Mouse (Mus musculus): Measurements from ENCODE around the gene Mcur1. TPM values are rescaled to one million over a fixed set of nuclear protein-coding genes. Genes with fewer than 3 reads are reported as not detected.

The Mcur1 gene
- 5.7 and 5.9 TPM in 2 replicates for polyA plus RNA-seq (2015; fragmentation: Nextera tagmentation; extraction: Ambion mirVana)

GRCm38 (mm10) chr13:43559711-43560457 lies at the start of gene Mcur1:
TSS of gene Mcur1 (minus strand) at chr13:43560191.
- peaks cover 38% of the 10 kb centered on the region for H3K4me1 ChIP-seq (replicated peaks)
- peak within 1 kb of the TSS; percentile 90 for H3K27ac ChIP-seq (replicated peaks)
- peak within 1 kb of the TSS; percentile 93 for H3K4me2 ChIP-seq
- no peaks in the 10 kb centered on the region for H3K9me3 ChIP-seq (replicated peaks)
- under 1% methylated on average over 99 of the region's 100 CpGs for WGBS (ENCODE audit: insufficient replicate concordance)
- H3K36me3 ChIP-seq (replicated peaks), result no peaks in the 10 kb centered on the region
- 0 out of 2 replicates have a peak, but pooled peaks cover 9% of the 10 kb centered on the region for H3K27me3 ChIP-seq
- peak; percentile 97 for ATAC-seq (ENCODE audit: insufficient read depth)
- peak within 1 kb of the TSS; percentile 77 for H3K9ac ChIP-seq
- peak within 1 kb of the TSS; percentile 79 for H3K4me3 ChIP-seq (replicated peaks)

DNA sequence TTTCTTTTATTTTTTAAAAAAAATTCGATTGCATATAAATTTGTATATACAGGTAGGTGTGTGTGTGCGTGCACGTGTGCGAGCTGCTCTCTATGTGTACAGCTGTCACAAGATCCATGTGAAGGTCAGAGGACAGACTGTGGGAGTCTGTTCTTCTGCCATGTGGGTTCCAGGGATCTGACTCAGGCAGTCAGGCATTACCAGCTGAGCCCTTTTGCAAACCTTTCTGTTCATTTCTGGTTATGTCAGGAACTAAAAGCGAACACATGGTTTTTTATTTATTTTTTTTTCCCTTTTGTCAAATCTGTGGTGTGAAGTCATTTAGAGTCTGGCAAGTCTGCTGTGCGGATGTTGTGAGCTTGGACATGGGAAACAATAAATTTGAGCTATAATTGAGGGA lies 48.9 kb upstream of the Mcur1 start:
- H3K4me2 ChIP-seq, result no peak overlapping the region
- no peak overlapping the region for H3K4me3 ChIP-seq (replicated peaks)
- 69% methylated on average over 6 of the region's 6 CpGs for WGBS (ENCODE audit: insufficient replicate concordance)
- no peaks in the 10 kb centered on the region for H3K36me3 ChIP-seq (replicated peaks)
- no peak for ATAC-seq (ENCODE audit: insufficient read depth)
- H3K9ac ChIP-seq, result no peak overlapping the region
- no peaks in the 10 kb centered on the region for H3K9me3 ChIP-seq (replicated peaks)
- no peak overlapping the region for H3K27ac ChIP-seq (replicated peaks)
- H3K27me3 ChIP-seq, result no peaks in the 10 kb centered on the region
- no peaks in the 10 kb centered on the region for H3K4me1 ChIP-seq (replicated peaks)

DNA sequence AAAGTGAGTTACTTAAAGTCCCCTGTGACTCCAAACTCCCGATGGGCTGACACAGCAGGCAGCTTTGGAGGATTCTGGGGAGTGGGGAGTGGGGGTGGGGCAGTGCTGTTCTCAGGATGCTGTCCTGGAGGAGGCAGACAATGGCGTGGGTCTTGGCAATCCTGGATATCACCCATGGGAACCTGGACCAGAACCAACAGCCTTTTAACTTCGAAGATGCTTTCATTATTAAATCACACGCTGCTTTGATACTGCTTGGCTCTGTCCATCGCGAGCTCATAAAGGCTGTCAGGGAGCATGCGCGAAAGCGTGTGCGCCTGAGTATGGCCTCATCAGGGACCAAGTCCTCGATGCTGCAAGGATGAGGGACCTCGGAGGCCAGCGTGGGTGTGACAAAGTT lies 43.1 kb upstream of the Mcur1 start:
- no peak for ATAC-seq (ENCODE audit: insufficient read depth)
- H3K4me1 ChIP-seq (replicated peaks), result no peaks in the 10 kb centered on the region
- no peak overlapping the region for H3K4me2 ChIP-seq
- 61% methylated on average over 13 of the region's 13 CpGs for WGBS (ENCODE audit: insufficient replicate concordance)
- H3K9ac ChIP-seq, result no peak overlapping the region
- H3K27ac ChIP-seq (replicated peaks), result no peak overlapping the region
- H3K4me3 ChIP-seq (replicated peaks), result no peak overlapping the region
- H3K27me3 ChIP-seq, result no peaks in the 10 kb centered on the region
- H3K36me3 ChIP-seq (replicated peaks), result no peaks in the 10 kb centered on the region
- no peaks in the 10 kb centered on the region for H3K9me3 ChIP-seq (replicated peaks)

GRCm38 (mm10) chr13:43602440-43602839 lies 42.4 kb upstream of the Mcur1 start:
- Histone ChIP-seq H3K9ac (no peak overlapping the region), H3K4me3 (replicated peaks) (no peak overlapping the region), H3K27me3 (no peaks in the 10 kb centered on the region), H3K9me3 (replicated peaks) (no peaks in the 10 kb centered on the region), H3K36me3 (replicated peaks) (no peaks in the 10 kb centered on the region), H3K27ac (replicated peaks) (no peak overlapping the region), H3K4me1 (replicated peaks) (no peaks in the 10 kb centered on the region), H3K4me2 (no peak overlapping the region)
- no peak for ATAC-seq (ENCODE audit: insufficient read depth)
- WGBS (ENCODE audit: insufficient replicate concordance), result 65% methylated on average over 2 of the region's 2 CpGs

GRCm38 (mm10) chr13:43600967-43601366 lies 41.0 kb upstream of the Mcur1 start:
- Histone ChIP-seq H3K9ac (no peak overlapping the region), H3K27ac (replicated peaks) (no peak overlapping the region), H3K36me3 (replicated peaks) (no peaks in the 10 kb centered on the region), H3K9me3 (replicated peaks) (no peaks in the 10 kb centered on the region), H3K4me1 (replicated peaks) (no peaks in the 10 kb centered on the region), H3K4me2 (no peak overlapping the region), H3K27me3 (no peaks in the 10 kb centered on the region), H3K4me3 (replicated peaks) (no peak overlapping the region)
- no peak for ATAC-seq (ENCODE audit: insufficient read depth)
- 75% methylated on average over 6 of the region's 6 CpGs for WGBS (ENCODE audit: insufficient replicate concordance)

DNA sequence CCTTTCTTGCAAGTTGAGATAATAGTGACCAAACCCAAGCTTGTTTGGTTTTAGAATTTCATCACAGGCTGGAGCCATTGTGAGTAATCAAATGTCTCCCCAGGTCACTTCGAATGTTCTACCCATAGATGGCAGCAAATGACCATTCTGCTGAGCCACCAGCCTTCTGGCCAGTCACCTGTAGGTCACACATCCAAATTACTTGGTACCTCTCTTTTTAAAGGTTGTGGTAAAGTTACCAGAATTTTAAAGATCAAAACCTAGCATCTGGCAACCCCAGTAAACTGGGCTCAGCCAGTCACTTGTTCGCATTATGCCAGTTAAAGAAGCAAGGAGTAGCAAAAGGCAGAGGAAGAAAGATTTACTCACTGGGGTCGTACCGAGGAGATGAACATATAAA lies 35.9 kb upstream of the Mcur1 start:
- no peaks in the 10 kb centered on the region for H3K9me3 ChIP-seq (replicated peaks)
- 52% methylated on average over 4 of the region's 4 CpGs for WGBS (ENCODE audit: insufficient replicate concordance)
- H3K27ac ChIP-seq (replicated peaks), result no peak overlapping the region
- no peaks in the 10 kb centered on the region for H3K36me3 ChIP-seq (replicated peaks)
- H3K4me3 ChIP-seq (replicated peaks), result no peak overlapping the region
- peaks cover 11% of the 10 kb centered on the region for H3K27me3 ChIP-seq
- ATAC-seq (ENCODE audit: insufficient read depth), result no peak
- no peaks in the 10 kb centered on the region for H3K4me1 ChIP-seq (replicated peaks)
- no peak overlapping the region for H3K4me2 ChIP-seq
- no peak overlapping the region for H3K9ac ChIP-seq

DNA sequence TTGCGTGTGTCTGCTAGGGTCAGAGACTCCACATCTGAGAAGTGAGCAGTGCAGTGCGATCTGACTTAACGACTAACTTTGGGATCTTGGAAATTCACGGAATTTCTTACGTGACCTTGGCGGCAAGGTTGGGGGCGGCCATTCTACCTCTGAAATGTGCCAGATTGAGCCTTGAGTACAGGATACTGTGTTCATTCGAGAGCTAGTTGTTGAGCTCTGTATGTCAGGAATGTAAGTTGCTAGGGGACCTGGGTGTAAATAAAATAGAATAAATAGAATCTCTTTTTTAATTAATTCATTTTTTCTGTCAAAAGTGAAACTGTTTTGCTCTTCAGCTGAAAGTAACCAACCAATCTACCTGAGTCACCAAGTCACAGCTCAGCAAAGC lies 32.7 kb upstream of the Mcur1 start:
- no peak for ATAC-seq (ENCODE audit: insufficient read depth)
- Histone ChIP-seq H3K9ac (no peak overlapping the region), H3K27ac (replicated peaks) (no peak overlapping the region), H3K27me3 (peaks cover 11% of the 10 kb centered on the region), H3K9me3 (replicated peaks) (no peaks in the 10 kb centered on the region), H3K4me1 (replicated peaks) (no peaks in the 10 kb centered on the region), H3K4me3 (replicated peaks) (no peak overlapping the region), H3K36me3 (replicated peaks) (no peaks in the 10 kb centered on the region), H3K4me2 (no peak overlapping the region)
- WGBS (ENCODE audit: insufficient replicate concordance), result 60% methylated on average over 8 of the region's 8 CpGs

DNA sequence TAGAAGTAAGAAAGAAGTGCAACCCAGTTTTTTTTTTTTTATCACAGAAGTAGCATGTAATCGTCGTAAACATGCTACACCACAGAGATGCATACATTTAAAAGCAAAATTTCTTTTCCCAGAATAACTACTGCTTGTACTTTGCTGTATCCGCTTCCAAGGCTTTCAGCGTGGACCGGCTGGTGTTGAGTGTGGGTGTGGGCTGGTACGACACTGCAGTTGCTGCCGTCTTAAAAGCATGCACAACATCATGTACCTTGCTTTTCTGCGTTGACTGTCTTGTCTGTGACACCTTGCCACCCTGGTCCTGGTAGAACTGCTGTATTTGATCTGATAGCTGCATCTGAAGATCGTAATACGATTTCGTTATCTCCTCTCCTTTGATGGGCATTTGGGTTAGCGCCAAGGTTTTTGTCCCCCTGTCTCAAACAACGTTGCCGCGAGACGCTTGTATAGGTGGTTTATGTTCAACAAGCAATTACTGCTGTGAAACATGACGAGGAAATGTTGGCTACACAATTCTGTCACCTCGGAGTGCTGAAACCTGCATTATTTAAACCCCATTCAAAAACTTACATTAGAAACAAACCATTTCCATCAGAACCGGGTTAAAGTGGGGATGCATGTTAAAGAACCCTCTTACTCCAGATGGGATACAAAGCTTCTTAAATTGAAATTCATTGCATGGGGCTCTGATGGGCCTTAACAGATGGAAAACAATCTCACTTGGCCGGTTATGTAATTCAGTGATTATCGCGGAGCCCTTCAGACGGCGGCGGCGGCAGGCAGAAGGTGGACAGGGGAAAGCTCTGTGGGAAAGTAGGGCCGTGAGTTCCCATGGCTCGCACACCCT lies 32.1 kb upstream of the Mcur1 start:
- ATAC-seq (ENCODE audit: insufficient read depth), result no peak
- Histone ChIP-seq H3K36me3 (replicated peaks) (no peaks in the 10 kb centered on the region), H3K9me3 (replicated peaks) (no peaks in the 10 kb centered on the region), H3K4me1 (replicated peaks) (no peaks in the 10 kb centered on the region), H3K27me3 (peaks cover 11% of the 10 kb centered on the region), H3K4me3 (replicated peaks) (no peak overlapping the region), H3K4me2 (no peak overlapping the region), H3K27ac (replicated peaks) (no peak overlapping the region), H3K9ac (no peak overlapping the region)
- 63% methylated on average over 28 of the region's 28 CpGs for WGBS (ENCODE audit: insufficient replicate concordance)

GRCm38 (mm10) chr13:43587844-43588840 lies 28.2 kb upstream of the Mcur1 start:
- no peak overlapping the region for H3K4me2 ChIP-seq
- 66% methylated on average over 14 of the region's 14 CpGs for WGBS (ENCODE audit: insufficient replicate concordance)
- no peak for ATAC-seq (ENCODE audit: insufficient read depth)

DNA sequence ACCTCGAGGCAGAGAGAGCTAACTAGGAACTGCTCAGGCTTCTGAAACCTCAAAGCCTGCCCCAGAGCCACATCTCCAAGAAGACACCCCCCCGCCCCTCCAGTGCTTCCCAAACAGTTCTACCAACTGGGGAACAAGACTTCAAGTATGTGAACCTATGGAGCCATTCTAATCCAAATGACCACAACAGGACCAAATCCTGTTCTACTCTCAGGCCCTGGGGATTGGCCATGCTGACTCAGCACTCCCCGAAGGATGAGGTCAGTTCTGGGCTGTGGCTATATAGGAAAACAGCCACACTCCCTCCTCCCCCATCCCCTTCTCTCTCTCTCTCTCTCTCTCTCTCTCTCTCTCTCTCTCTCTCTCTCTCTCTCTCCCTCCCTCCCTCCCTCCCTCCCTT lies 27.0 kb upstream of the Mcur1 start:
- Histone ChIP-seq H3K27ac (replicated peaks) (no peak overlapping the region), H3K4me1 (replicated peaks) (no peaks in the 10 kb centered on the region), H3K4me3 (replicated peaks) (no peak overlapping the region), H3K4me2 (no peak overlapping the region), H3K27me3 (peaks cover 4% of the 10 kb centered on the region), H3K36me3 (replicated peaks) (no peaks in the 10 kb centered on the region), H3K9me3 (replicated peaks) (no peaks in the 10 kb centered on the region), H3K9ac (no peak overlapping the region)
- 53% methylated on average over 3 of the region's 3 CpGs for WGBS (ENCODE audit: insufficient replicate concordance)
- ATAC-seq (ENCODE audit: insufficient read depth), result no peak

More at GRCm38 (mm10) chr13:43587844-43588840, 28.2 kb upstream of the Mcur1 start:
- H3K36me3 ChIP-seq (replicated peaks), result no peaks in the 10 kb centered on the region
- H3K4me1 ChIP-seq (replicated peaks), result no peaks in the 10 kb centered on the region
- H3K9ac ChIP-seq, result no peak overlapping the region
- no peak overlapping the region for H3K4me3 ChIP-seq (replicated peaks)
- no peak overlapping the region for H3K27ac ChIP-seq (replicated peaks)
- no peaks in the 10 kb centered on the region for H3K9me3 ChIP-seq (replicated peaks)
- peaks cover 11% of the 10 kb centered on the region for H3K27me3 ChIP-seq

All from liver, embryonic 15.5 days (tissue).